9 mouse cellular contexts compared by ENCODE assay signal in genomic region chr5:113607941-113608431, GRCm38 (mm10). TPM values are rescaled to one million over a fixed set of nuclear protein-coding genes. Genes with fewer than 3 reads are reported as not detected.
A peak's percentile ranks its signal among the peaks of the same experiment; 100 is the strongest.
DNase-seq lines count a peak whose midpoint lies in the region; ATAC-seq and TF ChIP-seq lines count a peak whose summit lies in the region.
"Had no signal": no experiment of that assay in that cellular context is flagged by ENCODE, and none has a peak within 500 bp of the region (broad histone marks: within the 10 kb centered on the region; RNA-seq: fewer than 3 reads in every experiment).

No protein-coding gene starts in this region.

- H3K27ac ChIP-seq in ES-E14 (ENCODE audit: insufficient read depth, low read depth, low read length, poor library complexity, severe bottlenecking), result no peak overlapping the region

- peak overlapping the region; percentile 21; the same call in 1 of the 2 replicates for H3K9ac ChIP-seq in ES-E14 (ENCODE audit: insufficient read depth, low read depth, low read length, poor library complexity, severe bottlenecking)

- ATAC-seq in frontal cortex, adult (ENCODE audit: low TSS enrichment), result peak; percentile 41; the same call in 1 of the 2 replicates
- ATAC-seq in inflammation-experienced regulatory T-cells, adult 6 months, result no peak
- no peak for ATAC-seq in cerebellum, adult (ENCODE audit: insufficient number of reproducible peaks, low FRiP score, low TSS enrichment)

- intact Hi-C loops in gastrocnemius, postnatal 14 days (cut with DNase I; ENCODE audit: low total_unique reads), result no loop called here

- peaks cover 4 to 16% of the 10 kb centered on the region in 2 experiments; a peak in 3 of 4 replicates for H3K4me1 ChIP-seq in ES-E14 (ENCODE audit: control insufficient read depth in 2 of 2, insufficient read depth in 2 of 2, low read length in 2 of 2, poor library complexity in 1 of 2)

- no peak for DNase-seq in frontal cortex, adult 2 months (ENCODE audit: extremely low spot score in 1 of 2, low spot score in 1 of 2)
- DNase-seq in ES-E14 (ENCODE audit: low read depth, low spot score), result no peak
- DNase-seq in gastrocnemius, postnatal 14 days, result peak; percentile 61
- DNase-seq in kidney, postnatal 10 days, result peak; percentile 49
- no peak for DNase-seq in ovary, postnatal 14 days (ENCODE audit: low spot score)

- H3K36me3 ChIP-seq in ES-E14 (ENCODE audit: control insufficient read depth, insufficient read depth, low read length, poor library complexity, severe bottlenecking), result peaks cover under 1% of the 10 kb centered on the region; the same call in 1 of the 2 replicates

- H3K9me3 ChIP-seq in ES-E14 (ENCODE audit: control insufficient read depth, insufficient read depth, low read depth, low read length), result no peaks in the 10 kb centered on the region

- in situ Hi-C loops in ES-E14 (cut with MboI; ENCODE audit: low sequenced_read_pairs in 2 of 2, unreplicated experiment in 2 of 2), result no loop called here

- H3K4me3 ChIP-seq in ES-E14 (ENCODE audit: insufficient read depth in 1 of 2, low read depth in 1 of 2, low read length in 2 of 2, poor library complexity in 1 of 2, severe bottlenecking in 1 of 2), result peak overlapping the region; percentile 23 to 44; a peak in 3 of 4 replicates

TF ChIP-seq in ES-E14, 5 proteins besides CTCF, POLR2A, EP300 and RAD21:
- TF ChIP-seq ZNF384 (IDR thresholded peaks at IDR 0.05; ENCODE audit: low read depth, low read length) (no peak), ZC3H11A (IDR thresholded peaks at IDR 0.05; ENCODE audit: borderline replicate concordance, low read depth, low read length) (no peak), CHD2 (IDR thresholded peaks at IDR 0.05; ENCODE audit: low read depth, low read length) (no peak), HCFC1 (IDR thresholded peaks at IDR 0.05; ENCODE audit: borderline replicate concordance, insufficient read depth, low read length) (no peak), MAFK (IDR thresholded peaks at IDR 0.05; ENCODE audit: insufficient read depth, low read depth, low read length) (no peak)

RNA-seq across cellular contexts. Expression of gene Cmklr1, which starts 42.2 kb away (rescaled TPM):
- polyA plus RNA-seq in frontal cortex, adult 2 months (2012; rRNA removed), result 3.0 and 4.0 TPM in 2 replicates
- total RNA-seq in ES-E14 (2012; rRNA removed), result 10.4 and 24.4 TPM in 2 replicates
- 10 to 100 TPM; 14.6 to 14.8 TPM for total RNA-seq in gastrocnemius, postnatal 14 days (2021)
- polyA plus RNA-seq in inflammation-experienced regulatory T-cells, adult 6 months (2017; shearing (Covaris generic)), result under 1 TPM in 1 of 3 experiments, not detected in 2; 0.24 TPM
- total RNA-seq: hematopoietic stem cell, adult 5-6 weeks had no signal

Comparison
In these comparisons a context has a peak if more than half of its experiments do, and no peak if none do; other contexts are left out.
1. DNase-seq: peak in gastrocnemius, postnatal 14 days (single experiment) and kidney, postnatal 10 days (single experiment); none in frontal cortex, adult 2 months (0 of 2), ES-E14 (single experiment) and ovary, postnatal 14 days (single experiment).